Mouse (Mus musculus) heart, embryonic 14.5 days (tissue): ENCODE measurements around the gene Agap1. TPM values are rescaled to one million over a fixed set of nuclear protein-coding genes. Genes with fewer than 3 reads are reported as not detected.

Source experiments
- ATAC-seq: fragments of 200-750 bp; cut with Nextera tagmentation; 2 replicates; pipeline ENCODE4 v1.8.0; 2017; ENCODE audit warnings: low read depth, moderate TSS enrichment; ENCODE audit not compliant: insufficient number of reproducible peaks, insufficient read depth, low FRiP score
- H3K27ac ChIP-seq, 2 experiments: fragments of 200-500 bp in 1 of 2; fragments of 300-500 bp in 1 of 2; sonication (generic) in 1 of 2; replicated peaks in 1 of 2; 2 replicates each; pipeline ENCODE4 v1.5.1; 2012 to 2014; ENCODE audit warnings: low read depth in 2 of 2, low read length in 2 of 2, control low read depth in 1 of 2, mild to moderate bottlenecking in 1 of 2, mixed read lengths in 1 of 2; ENCODE audit not compliant: control insufficient read depth in 1 of 2, insufficient read depth in 1 of 2
- H3K27me3 ChIP-seq: fragments of 300-500 bp; sonication (generic); 2 replicates; pipeline ENCODE4 v1.6.1; 2014; ENCODE audit warnings: mild to moderate bottlenecking, low read length, control low read depth; ENCODE audit not compliant: control insufficient read depth, insufficient read depth
- H3K36me3 ChIP-seq: fragments of 300-500 bp; sonication (generic); 2 replicates; pipeline ENCODE4 v1.6.1; 2014; ENCODE audit warnings: mild to moderate bottlenecking, control low read depth, low read length, mixed read lengths; ENCODE audit not compliant: control insufficient read depth, insufficient read depth
- H3K4me1 ChIP-seq, 2 experiments: fragments of 200-500 bp in 1 of 2; fragments of 300-500 bp in 1 of 2; sonication (generic) in 1 of 2; 2 replicates each; pipeline ENCODE4 v1.6.1; 2012 to 2014; ENCODE audit warnings: low read length in 2 of 2, control low read depth in 1 of 2, mixed read lengths in 1 of 2; ENCODE audit not compliant: control insufficient read depth in 2 of 2, insufficient read depth in 2 of 2
- H3K4me2 ChIP-seq: fragments of 300-500 bp; sonication (generic); 2 replicates; pipeline ENCODE4 v1.6.1; 2014; ENCODE audit warnings: mild to moderate bottlenecking, low read length
- H3K4me3 ChIP-seq, 2 experiments: fragments of 200-500 bp in 1 of 2; fragments of 300-500 bp in 1 of 2; sonication (generic) in 1 of 2; 2 replicates each; pipeline ENCODE4 v1.5.1; 2012 to 2014; ENCODE audit warnings: low read length in 2 of 2, mild to moderate bottlenecking in 2 of 2, control low read depth in 1 of 2, low read depth in 1 of 2, moderate library complexity in 1 of 2; ENCODE audit not compliant: control insufficient read depth in 1 of 2, insufficient read depth in 1 of 2
- H3K9ac ChIP-seq: fragments of 300-500 bp; sonication (generic); 2 replicates; pipeline ENCODE4 v1.6.1; 2014; ENCODE audit warnings: mild to moderate bottlenecking, low read length
- H3K9me3 ChIP-seq: fragments of 300-500 bp; sonication (generic); 2 replicates; pipeline ENCODE4 v1.6.1; 2016; ENCODE audit warnings: low read length, control low read depth; ENCODE audit not compliant: control insufficient read depth
- WGBS: fragments of 180-500 bp; shearing (Covaris S2); extraction: QIAGEN DNeasy Blood & Tissue Kit; methylation state at CpG from one replicate; pipeline ENCODE4 v1.1.7; 2014; 5-methylcytosine and 5-hydroxymethylcytosine counted together
- polyA plus RNA-seq: library from polyadenylated mRNA; unstranded; fragments of >200 nt; fragmentation: Nextera tagmentation; extraction: Ambion mirVana; gene quantifications from 2 replicates; pipeline ENCODE4 v1.2.1, GENCODE M21; 2014

Agap1 gene
- polyA plus RNA-seq, 1 experiment from 2014 or later, result 17.0 TPM

GRCm38 (mm10) chr1:89596223-89596622, 141.6 kb downstream of the Agap1 start:
- Histone ChIP-seq H3K4me1 (peaks cover 44 to 54% of the 10 kb centered on the region in 2 experiments), H3K9me3 (peaks cover 7% of the 10 kb centered on the region), H3K27me3 (no peaks in the 10 kb centered on the region), H3K4me2 (no peak overlapping the region), H3K4me3 (no peak overlapping the region), H3K9ac (no peak overlapping the region), H3K36me3 (no peaks in the 10 kb centered on the region), H3K27ac (no peak overlapping the region)
- WGBS, result 87% methylated on average over 2 of the region's 2 CpGs
- ATAC-seq, result no peak

GRCm38 (mm10) chr1:89598906-89599305, 144.3 kb downstream of the Agap1 start:
- Histone ChIP-seq H3K27me3 (no peaks in the 10 kb centered on the region), H3K4me1 (peaks cover 64 to 72% of the 10 kb centered on the region in 2 experiments), H3K4me2 (no peak overlapping the region), H3K4me3 (no peak overlapping the region), H3K9ac (no peak overlapping the region), H3K27ac (no peak overlapping the region), H3K36me3 (no peaks in the 10 kb centered on the region), H3K9me3 (no peaks in the 10 kb centered on the region)
- ATAC-seq, result no peak
- WGBS, result 79% methylated on average over 5 of the region's 5 CpGs

GRCm38 (mm10) chr1:89599983-89600741, 145.6 kb downstream of the Agap1 start:
- no peaks in the 10 kb centered on the region for H3K27me3 ChIP-seq
- H3K4me2 ChIP-seq, result peak overlapping the region; percentile 49; the same call in 1 of the 2 replicates
- H3K27ac ChIP-seq, result peak overlapping the region; percentile 48 to 69
- H3K9ac ChIP-seq, result peak overlapping the region; percentile 18; the same call in 1 of the 2 replicates
- WGBS, result 67% methylated on average over 11 of the region's 11 CpGs
- ATAC-seq, result no peak
- H3K36me3 ChIP-seq, result no peaks in the 10 kb centered on the region
- no peaks in the 10 kb centered on the region for H3K9me3 ChIP-seq
- H3K4me1 ChIP-seq, result peaks cover 53 to 65% of the 10 kb centered on the region in 2 experiments
- no peak overlapping the region for H3K4me3 ChIP-seq

- Histone ChIP-seq H3K9ac (peak overlapping the region; percentile 18; the same call in 1 of the 2 replicates), H3K9me3 (no peaks in the 10 kb centered on the region), H3K36me3 (peaks cover 8% of the 10 kb centered on the region; the same call in 1 of the 2 replicates), H3K27me3 (no peaks in the 10 kb centered on the region), H3K27ac (peak overlapping the region; percentile 29 to 69; a peak in 3 of 4 replicates), H3K4me3 (no peak overlapping the region), H3K4me2 (peak overlapping the region; percentile 49), H3K4me1 (peaks cover 49 to 56% of the 10 kb centered on the region in 2 experiments)
- no peak for ATAC-seq
- WGBS, result 62% methylated on average over 7 of the region's 7 CpGs
Measured at GRCm38 (mm10) chr1:89601349-89601748, 146.7 kb downstream of the Agap1 start.

GRCm38 (mm10) chr1:89602879-89603278, 148.3 kb downstream of the Agap1 start:
- Histone ChIP-seq H3K4me3 (no peak overlapping the region), H3K9ac (no peak overlapping the region; the same call in 1 of the 2 replicates), H3K36me3 (peaks cover 8% of the 10 kb centered on the region; the same call in 1 of the 2 replicates), H3K9me3 (no peaks in the 10 kb centered on the region), H3K4me1 (peaks cover 45 to 56% of the 10 kb centered on the region in 2 experiments), H3K27ac (peak overlapping the region in 1 of 2 experiments; percentile 50; a peak in 2 of 4 replicates), H3K4me2 (no peak overlapping the region), H3K27me3 (no peaks in the 10 kb centered on the region)
- 41% methylated on average over 7 of the region's 7 CpGs for WGBS
- no peak for ATAC-seq

- peaks cover 30% of the 10 kb centered on the region for H3K36me3 ChIP-seq
- no peak overlapping the region for H3K4me3 ChIP-seq
- H3K4me1 ChIP-seq, result peaks cover 17 to 23% of the 10 kb centered on the region in 2 experiments
- 39% methylated on average over 5 of the region's 5 CpGs for WGBS
- no peak for ATAC-seq
- no peaks in the 10 kb centered on the region for H3K27me3 ChIP-seq
- no peak overlapping the region for H3K27ac ChIP-seq
- no peaks in the 10 kb centered on the region for H3K9me3 ChIP-seq
- H3K4me2 ChIP-seq, result no peak overlapping the region
- no peak overlapping the region for H3K9ac ChIP-seq
Measured at GRCm38 (mm10) chr1:89606612-89607011, 152.0 kb downstream of the Agap1 start.

- no peak overlapping the region for H3K4me3 ChIP-seq
- no peak overlapping the region for H3K27ac ChIP-seq
- ATAC-seq, result no peak
- H3K36me3 ChIP-seq, result peaks cover 36% of the 10 kb centered on the region
- peaks cover 5 to 10% of the 10 kb centered on the region in 2 experiments for H3K4me1 ChIP-seq
- H3K27me3 ChIP-seq, result no peaks in the 10 kb centered on the region
- H3K4me2 ChIP-seq, result no peak overlapping the region
- H3K9me3 ChIP-seq, result 0 out of 2 replicates have a peak, but pooled peaks cover 2% of the 10 kb centered on the region
- 90% methylated on average over 4 of the region's 4 CpGs for WGBS
- H3K9ac ChIP-seq, result no peak overlapping the region
Measured at GRCm38 (mm10) chr1:89608766-89609165, 154.2 kb downstream of the Agap1 start.
